Mouse (Mus musculus): ENCODE data around the gene Yrdc.

DNA sequence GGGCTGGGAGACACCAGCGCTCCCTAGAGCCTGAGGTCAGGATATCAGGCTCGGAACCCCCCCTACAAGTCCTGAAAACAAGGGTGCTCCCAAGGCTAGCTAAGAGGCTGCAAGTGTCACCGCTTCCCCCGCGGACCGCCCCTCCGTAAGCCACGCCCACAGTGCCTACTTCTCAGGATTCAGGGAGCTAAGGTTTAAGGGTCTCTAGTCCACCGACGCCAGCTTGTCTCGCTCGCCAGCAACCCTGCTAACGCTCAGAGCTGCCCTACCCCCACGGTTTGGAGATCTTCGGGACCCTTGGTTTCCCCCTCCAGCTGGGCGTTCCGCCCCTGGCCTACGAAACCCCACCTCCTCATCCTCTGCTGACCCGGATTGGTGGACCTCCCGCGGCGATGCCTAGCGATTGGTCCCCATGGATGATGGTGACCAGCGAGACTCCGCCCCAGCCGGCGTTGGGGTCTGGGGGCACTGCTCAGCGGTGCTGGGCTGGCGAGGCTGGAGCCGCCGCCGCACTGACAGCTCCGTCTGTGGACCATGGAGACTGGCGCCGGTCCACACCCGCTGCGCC is 30.9 kb downstream of the Yrdc start:
- no peak for TF ChIP-seq CTCF (IDR thresholded peaks at IDR 0.05; ENCODE audit: extremely low read depth, insufficient read depth, insufficient read length, insufficient replicate concordance)
- no peak for TF ChIP-seq POLR2A (IDR thresholded peaks at IDR 0.05; ENCODE audit: low read depth, low read length)
